Mouse (Mus musculus): ENCODE results near the gene Cd274.

Gene Cd274

GRCm38 (mm10) chr19:29364076-29364475 lies 3.2 kb upstream of the Cd274 start:
- DNase-seq (ENCODE audit: low read depth, low spot score): no peak

DNA sequence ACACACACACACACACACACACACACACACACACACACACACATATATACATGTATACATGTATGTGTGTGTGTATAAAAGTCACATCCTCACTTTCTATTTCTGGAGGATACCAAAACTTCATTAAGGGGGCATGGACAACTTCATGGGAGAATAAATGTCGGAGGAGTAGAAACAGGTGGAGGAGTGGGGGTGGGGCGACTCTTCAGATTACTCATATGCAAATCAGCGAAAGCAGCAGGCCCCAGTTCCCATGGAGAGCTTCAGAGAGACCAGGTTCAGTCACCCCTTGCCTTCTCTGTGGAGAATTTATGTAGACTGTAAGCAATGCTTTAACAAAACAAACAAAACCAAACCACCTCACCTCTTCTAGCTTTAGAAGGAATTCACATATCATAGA lies 2.1 kb upstream of the Cd274 start:
- DNase-seq (ENCODE audit: low read depth, low spot score): no peak

GRCm38 (mm10) chr19:29366226-29366968 lies 858 bp upstream of the Cd274 start:
- no peak for DNase-seq (ENCODE audit: low read depth, low spot score)

- no peak for DNase-seq (ENCODE audit: low read depth, low spot score)
Observed at GRCm38 (mm10) chr19:29368041-29368440, 786 bp downstream of the Cd274 start.

GRCm38 (mm10) chr19:29368671-29369309 lies 1.5 kb downstream of the Cd274 start:
- no peak for DNase-seq (ENCODE audit: low read depth, low spot score)

GRCm38 (mm10) chr19:29370112-29370511 lies 2.9 kb downstream of the Cd274 start:
- peak; percentile 40 for DNase-seq (ENCODE audit: low read depth, low spot score)

- DNase-seq (ENCODE audit: low read depth, low spot score): no peak
Observed at GRCm38 (mm10) chr19:29370545-29371283, 3.5 kb downstream of the Cd274 start.

GRCm38 (mm10) chr19:29371284-29372081 lies 4.2 kb downstream of the Cd274 start:
- DNase-seq (ENCODE audit: low read depth, low spot score): no peak

DNA sequence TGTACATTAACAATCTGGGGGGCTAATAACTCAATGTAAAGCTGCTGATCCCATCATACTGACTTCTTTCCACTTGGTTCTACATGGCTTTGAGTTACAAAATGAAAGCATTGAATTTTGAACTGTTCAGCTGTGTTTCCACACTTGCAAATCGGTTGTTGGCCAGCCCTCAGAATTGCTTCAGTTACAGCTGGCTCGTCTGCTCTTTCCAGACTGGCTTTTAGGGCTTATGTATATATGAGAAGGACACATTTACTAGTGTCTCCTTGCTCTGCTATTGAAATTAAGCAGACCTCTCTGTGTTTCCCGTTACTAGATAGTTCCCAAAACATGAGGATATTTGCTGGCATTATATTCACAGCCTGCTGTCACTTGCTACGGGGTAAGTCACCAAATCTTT lies 4.9 kb downstream of the Cd274 start:
- no peak for DNase-seq (ENCODE audit: low read depth, low spot score)

- no peak for DNase-seq (ENCODE audit: low read depth, low spot score)
Observed at GRCm38 (mm10) chr19:29372621-29373020, 5.4 kb downstream of the Cd274 start.

- DNase-seq (ENCODE audit: low read depth, low spot score): no peak
Observed at GRCm38 (mm10) chr19:29373438-29373837, 6.2 kb downstream of the Cd274 start.

DNA sequence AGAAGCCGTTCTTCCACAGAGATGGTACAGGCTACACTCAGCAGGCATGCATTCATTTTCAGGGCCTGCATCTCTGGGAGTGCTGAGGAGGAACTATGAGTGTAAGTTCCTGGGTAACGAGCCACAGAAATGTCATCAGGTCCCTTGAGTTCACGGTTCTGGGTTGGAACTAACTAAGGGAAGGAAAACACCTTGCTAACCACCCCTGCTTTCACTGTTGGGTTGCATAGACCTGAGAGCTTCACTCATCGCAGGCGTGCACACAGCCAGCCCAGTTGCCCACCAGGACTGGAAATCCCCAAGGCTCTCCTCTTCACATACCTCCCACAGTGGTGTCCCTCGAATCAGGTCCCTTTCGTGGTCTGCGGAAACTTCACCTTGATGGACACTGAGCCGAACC lies 7.7 kb downstream of the Cd274 start:
- no peak for DNase-seq (ENCODE audit: low read depth, low spot score)

DNA sequence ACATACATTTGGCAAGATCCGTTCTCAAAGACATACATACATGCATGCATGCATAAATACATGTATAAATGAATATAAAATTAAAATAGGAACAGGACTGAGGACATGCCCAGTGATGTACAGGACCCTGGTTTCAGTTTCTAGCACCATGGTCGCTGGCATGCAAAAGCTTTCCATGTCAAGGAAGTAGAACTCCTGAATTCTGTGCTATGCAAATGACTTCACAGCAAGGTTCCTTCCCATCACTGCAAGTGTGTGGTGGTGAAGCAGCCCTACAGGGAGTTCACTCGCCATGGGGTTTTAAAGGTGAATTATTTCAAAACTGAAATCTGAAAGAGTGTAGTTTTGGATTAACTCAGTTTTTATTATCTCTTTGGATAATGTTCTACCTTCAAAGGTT lies 9.1 kb downstream of the Cd274 start:
- DNase-seq (ENCODE audit: low read depth, low spot score): no peak

DNA sequence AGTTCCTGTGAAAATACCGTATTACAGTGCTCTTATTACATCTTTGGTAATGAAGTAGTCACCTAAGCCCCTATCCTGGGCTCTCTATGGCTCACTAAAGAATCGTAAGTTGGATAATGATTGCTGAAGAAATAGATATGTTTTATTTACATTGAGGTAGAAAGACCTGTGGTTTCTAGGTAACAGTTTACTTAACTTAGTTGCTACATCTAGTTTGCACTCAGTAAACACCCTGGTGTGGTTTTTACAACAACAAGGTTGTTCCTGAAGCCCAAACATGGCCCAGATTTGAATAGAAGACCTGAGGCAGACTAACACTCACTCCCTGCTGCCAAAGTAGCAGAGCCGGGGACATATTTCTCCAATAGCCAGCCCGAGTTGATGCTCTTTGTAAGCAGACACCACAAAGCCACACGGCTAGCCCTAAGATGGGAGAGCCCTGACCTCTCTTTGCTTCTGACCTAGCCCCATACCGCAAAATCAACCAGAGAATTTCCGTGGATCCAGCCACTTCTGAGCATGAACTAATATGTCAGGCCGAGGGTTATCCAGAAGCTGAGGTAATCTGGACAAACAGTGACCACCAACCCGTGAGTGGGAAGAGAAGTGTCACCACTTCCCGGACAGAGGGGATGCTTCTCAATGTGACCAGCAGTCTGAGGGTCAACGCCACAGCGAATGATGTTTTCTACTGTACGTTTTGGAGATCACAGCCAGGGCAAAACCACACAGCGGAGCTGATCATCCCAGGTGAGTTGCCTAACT lies 12.8 kb downstream of the Cd274 start:
- no peak for DNase-seq (ENCODE audit: low read depth, low spot score)

DNA sequence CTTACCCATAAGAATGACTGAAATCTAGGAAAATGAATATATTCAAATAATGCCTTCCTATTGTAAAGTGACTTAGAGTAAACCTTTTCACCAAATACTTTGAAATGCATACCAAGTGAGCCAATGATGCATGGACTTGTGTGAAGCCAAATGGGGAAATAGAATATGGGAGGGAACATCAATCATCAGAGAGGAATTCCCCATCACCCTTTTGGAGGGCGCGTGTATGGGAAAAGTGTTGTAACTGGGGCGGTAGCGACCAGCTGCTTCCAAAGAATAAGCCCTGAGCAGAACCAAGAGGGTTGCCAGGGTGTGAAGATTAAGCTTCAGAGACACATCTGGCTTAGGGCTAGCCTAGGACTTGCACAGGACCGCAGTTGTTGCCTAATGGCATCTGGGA lies 16.1 kb downstream of the Cd274 start:
- no peak for DNase-seq (ENCODE audit: low read depth, low spot score)

DNA sequence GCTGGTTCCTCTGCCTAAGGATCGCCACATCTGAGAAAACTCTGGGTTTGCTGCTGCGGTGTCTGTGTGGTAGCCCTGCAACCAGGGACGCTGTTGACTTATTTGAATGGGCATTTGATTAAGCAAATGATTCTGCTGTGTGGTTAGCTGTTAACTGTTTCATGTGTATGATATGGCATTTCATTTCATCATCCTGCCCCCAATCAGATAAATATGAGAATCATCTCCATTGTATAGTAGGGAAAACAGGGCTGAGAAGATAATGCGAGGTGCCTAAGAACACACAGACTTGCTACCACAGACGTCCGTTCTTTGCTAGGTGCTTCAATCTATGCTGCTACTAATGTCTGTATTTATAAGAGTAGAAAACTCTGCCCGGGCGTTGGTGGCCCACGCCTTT lies 17.2 kb downstream of the Cd274 start:
- no peak for DNase-seq (ENCODE audit: low read depth, low spot score)

DNA sequence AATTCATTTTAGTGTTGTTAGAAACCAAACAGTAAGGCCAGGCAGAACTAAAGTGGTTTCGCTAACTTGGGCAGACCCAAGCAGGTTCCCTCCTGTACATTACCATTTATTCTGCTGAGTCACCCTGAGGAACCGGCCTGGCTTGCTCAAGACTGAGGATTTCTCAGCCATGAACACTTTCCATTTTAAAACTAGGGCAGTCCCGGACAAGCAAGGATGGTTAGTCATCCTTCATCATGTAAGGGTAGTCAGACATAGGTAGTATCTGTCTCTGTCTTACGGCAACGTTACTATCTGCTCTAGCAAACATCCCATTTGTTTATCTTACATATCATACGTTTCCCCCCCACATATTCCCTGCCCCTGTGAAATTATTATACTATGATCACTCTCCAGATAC lies 17.7 kb downstream of the Cd274 start:
- DNase-seq (ENCODE audit: low read depth, low spot score): no peak

GRCm38 (mm10) chr19:29385822-29386221 lies 18.6 kb downstream of the Cd274 start:
- no peak for DNase-seq (ENCODE audit: low read depth, low spot score)

GRCm38 (mm10) chr19:29388818-29389217 lies 21.6 kb downstream of the Cd274 start:
- no peak for DNase-seq (ENCODE audit: low read depth, low spot score)

DNA sequence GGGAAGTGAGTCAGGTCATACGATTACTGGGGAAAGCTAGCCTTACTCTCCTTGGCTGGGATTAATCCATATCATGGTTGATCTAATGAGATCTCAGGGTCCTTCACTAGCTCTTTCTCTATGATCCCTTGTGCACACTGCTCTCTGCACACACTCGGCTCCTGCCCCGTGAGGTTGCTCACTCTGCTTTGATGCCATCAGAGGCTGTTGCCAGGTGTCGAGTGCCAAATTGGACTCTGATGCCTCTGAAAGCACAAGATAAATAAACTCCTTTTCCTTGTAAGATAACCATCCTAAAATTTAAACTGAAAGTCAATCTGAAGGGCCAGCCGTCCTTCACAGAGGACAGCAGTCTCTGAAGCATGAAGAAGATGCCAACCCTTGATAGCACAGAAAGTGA lies 23.2 kb downstream of the Cd274 start:
- no peak for DNase-seq (ENCODE audit: low read depth, low spot score)

DNA sequence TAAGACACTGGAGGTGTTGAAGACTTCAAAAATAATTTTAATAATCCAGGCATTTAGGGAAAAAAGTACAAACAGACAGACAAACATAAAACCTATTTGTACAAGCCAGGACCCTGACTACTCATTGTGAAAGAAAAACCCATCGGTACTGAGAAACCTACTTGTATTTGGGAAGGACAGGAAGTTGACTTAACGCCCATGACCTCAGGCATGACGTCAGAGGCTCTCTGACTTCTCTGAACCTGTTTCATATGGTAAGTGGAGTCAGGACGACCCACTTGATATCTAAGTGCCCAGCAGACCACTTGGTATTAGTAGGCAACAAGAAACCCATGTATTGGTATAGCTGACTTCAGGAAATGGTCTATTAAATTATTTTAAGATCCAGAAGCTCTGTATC lies 24.0 kb downstream of the Cd274 start:
- no peak for DNase-seq (ENCODE audit: low read depth, low spot score)

Measured in skeletal muscle tissue, adult 2 months (tissue).